Mouse (Mus musculus) stomach, postnatal 0 days (tissue): ENCODE measurements at regions not wholly inside any gene's neighbourhood (a gene's known extent, or its start where the extent isn't known, plus 50 kb on each side); places are given as distances from the start of the nearest gene placed in this dataset.

Source experiments
- CTCF ChIP-seq: IDR thresholded peaks from 2 replicates; pipeline ENCODE4 v1.5.1; 2016; ENCODE audit warnings: antibody characterized with exemption, low read depth, mild to moderate bottlenecking, moderate library complexity
- EP300 ChIP-seq: optimal IDR thresholded peaks from 2 replicates; pipeline ENCODE3; 2016; ENCODE audit warnings: antibody characterized with exemption

- TF ChIP-seq CTCF (no peak), EP300 (no peak)
Observed at GRCm38 (mm10) chr13:69239261-69239915, 240.0 kb upstream of the Adcy2 start.
